Mouse (Mus musculus) limb, embryonic 11.5 days (tissue): ENCODE measurements around the gene Tex45. TPM values are rescaled to one million over a fixed set of nuclear protein-coding genes. Genes with fewer than 3 reads are reported as not detected.

ENCODE experiments used
- ATAC-seq: fragments of 200-750 bp; cut with Nextera tagmentation; 2 replicates; pipeline ENCODE4 v1.8.0; 2017; ENCODE audit warnings: low read depth; ENCODE audit not compliant: insufficient number of reproducible peaks, low FRiP score, low TSS enrichment
- DNase-seq: peaks from one replicate; pipeline ENCODE4 v3.0.0-alpha.2; 2015; ENCODE audit warnings: low spot score
- H3K27ac ChIP-seq: fragments of 300-500 bp; sonication (generic); replicated peaks from 2 replicates; pipeline ENCODE4 v1.5.1; 2014; ENCODE audit warnings: low read depth, mild to moderate bottlenecking, low read length
- H3K27me3 ChIP-seq: fragments of 300-500 bp; sonication (generic); 2 replicates; pipeline ENCODE4 v1.6.1; 2014; ENCODE audit warnings: mild to moderate bottlenecking, low read length, mixed read lengths; ENCODE audit not compliant: control insufficient read depth, insufficient read depth
- H3K36me3 ChIP-seq: fragments of 300-500 bp; sonication (generic); 2 replicates; pipeline ENCODE4 v1.6.1; 2014; ENCODE audit warnings: mild to moderate bottlenecking, low read length, moderate library complexity, mixed read lengths; ENCODE audit not compliant: control insufficient read depth, insufficient read depth
- H3K4me1 ChIP-seq: fragments of 300-500 bp; sonication (generic); 2 replicates; pipeline ENCODE4 v1.6.1; 2014; ENCODE audit warnings: low read length, mixed read lengths; ENCODE audit not compliant: control insufficient read depth, insufficient read depth
- H3K4me2 ChIP-seq: fragments of 300-500 bp; sonication (generic); 2 replicates; pipeline ENCODE4 v1.6.1; 2014; ENCODE audit warnings: low read depth, mild to moderate bottlenecking, moderate library complexity; ENCODE audit not compliant: severe bottlenecking
- H3K4me3 ChIP-seq: fragments of 300-500 bp; sonication (generic); 2 replicates; pipeline ENCODE4 v1.5.1; 2014; ENCODE audit warnings: low read depth, low read length
- H3K9ac ChIP-seq: fragments of 300-500 bp; sonication (generic); 2 replicates; pipeline ENCODE4 v1.6.1; 2014; ENCODE audit warnings: mild to moderate bottlenecking, low read length
- H3K9me3 ChIP-seq: fragments of 300-500 bp; sonication (generic); 2 replicates; pipeline ENCODE4 v1.6.1; 2016; ENCODE audit warnings: low read length; ENCODE audit not compliant: control insufficient read depth
- WGBS: fragments of 180-500 bp; shearing (Covaris S2); extraction: QIAGEN DNeasy Blood & Tissue Kit; methylation state at CpG from one replicate; pipeline ENCODE4 v1.1.7; 2014; 5-methylcytosine and 5-hydroxymethylcytosine counted together
- polyA plus RNA-seq: library from polyadenylated mRNA; unstranded; fragments of >200 nt; fragmentation: Nextera tagmentation; extraction: Ambion mirVana; gene quantifications from 2 replicates; pipeline ENCODE4 v1.2.1, GENCODE M21; 2014

Gene Tex45
- polyA plus RNA-seq, 1 experiment from 2014 or later = not detected

DNA sequence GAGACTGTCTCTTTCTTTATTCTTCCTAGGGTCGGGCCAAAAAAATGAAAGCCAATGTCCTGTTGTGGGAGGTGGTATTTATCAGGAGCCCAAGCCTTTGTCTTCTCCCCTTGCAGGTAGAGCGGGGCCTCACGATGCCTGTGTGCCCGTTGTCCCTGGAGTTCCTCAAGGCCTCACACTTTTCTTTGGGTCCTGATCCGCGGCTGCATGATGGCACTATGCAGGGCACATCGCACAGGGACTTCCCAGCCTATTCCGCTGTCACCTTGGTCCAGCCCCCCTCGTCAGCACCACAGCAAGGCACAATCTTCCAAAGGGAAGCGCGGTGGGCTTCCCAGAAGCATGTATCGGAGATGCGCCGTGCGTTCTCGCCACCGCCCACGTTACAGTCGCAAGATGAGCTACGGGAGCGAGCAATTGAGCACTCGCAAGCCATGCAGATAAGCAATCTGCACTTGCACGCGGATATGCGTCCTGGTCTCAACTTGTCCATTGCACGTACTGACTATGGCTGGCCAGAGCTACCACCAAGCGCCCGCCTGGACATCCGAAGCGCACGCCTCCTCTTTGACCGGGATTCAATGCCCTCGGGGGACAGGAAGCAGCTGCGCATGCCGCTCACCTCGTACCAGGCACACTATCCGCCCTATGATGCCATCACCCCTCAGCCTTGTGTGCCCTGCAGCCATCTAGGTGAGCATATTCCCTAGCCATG is 5.2 kb downstream of the Tex45 start:
- ATAC-seq (no peak), DNase-seq (no peak)
- H3K4me2 ChIP-seq = peak overlapping the region; percentile 41
- H3K27ac ChIP-seq = no peak overlapping the region
- H3K36me3 ChIP-seq = no peaks in the 10 kb centered on the region
- H3K9me3 ChIP-seq = no peaks in the 10 kb centered on the region
- H3K4me1 ChIP-seq = no peaks in the 10 kb centered on the region
- no peak overlapping the region for H3K4me3 ChIP-seq
- 0 out of 2 replicates have a peak overlapping the region, but pooled peaks have one; percentile 3 for H3K9ac ChIP-seq
- H3K27me3 ChIP-seq = peaks cover 2% of the 10 kb centered on the region; the same call in 1 of the 2 replicates
- 26% methylated on average over 37 of the region's 37 CpGs for WGBS

DNA sequence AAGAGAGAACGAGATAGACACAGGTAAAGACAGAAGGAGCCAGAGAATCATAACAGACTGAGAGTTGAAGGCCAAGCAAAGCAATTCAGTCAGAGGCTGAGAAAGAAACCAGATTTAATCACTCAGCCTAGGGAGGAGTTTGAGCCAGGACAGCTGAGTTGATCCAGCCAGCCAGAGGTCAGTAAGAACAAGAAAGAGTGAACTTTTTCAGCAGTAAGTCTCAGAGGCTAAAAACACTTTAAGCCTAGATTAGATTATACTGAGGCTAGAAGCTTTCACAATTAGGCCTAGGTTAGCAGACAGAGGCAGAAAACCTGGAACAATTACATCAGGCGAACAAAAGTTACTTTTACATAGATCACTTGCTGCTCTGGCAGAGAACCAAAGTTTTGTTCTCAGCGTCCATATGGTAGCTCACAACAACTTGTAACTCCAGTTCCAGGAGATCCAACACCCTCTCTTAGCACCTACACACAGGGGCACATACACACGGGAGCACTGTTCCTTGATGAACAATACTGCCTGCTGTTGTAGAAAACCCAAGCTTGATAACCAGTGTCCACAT is 9.6 kb downstream of the Tex45 start:
- no peak overlapping the region for H3K4me3 ChIP-seq
- H3K27me3 ChIP-seq = peaks cover 2% of the 10 kb centered on the region; the same call in 1 of the 2 replicates
- H3K4me1 ChIP-seq = no peaks in the 10 kb centered on the region
- no peak overlapping the region for H3K9ac ChIP-seq
- no peaks in the 10 kb centered on the region for H3K9me3 ChIP-seq
- DNase-seq (no peak), ATAC-seq (no peak)
- H3K4me2 ChIP-seq = no peak overlapping the region
- no peaks in the 10 kb centered on the region for H3K36me3 ChIP-seq
- H3K27ac ChIP-seq = no peak overlapping the region
- 66% methylated on average over 4 of the region's 4 CpGs for WGBS

DNA sequence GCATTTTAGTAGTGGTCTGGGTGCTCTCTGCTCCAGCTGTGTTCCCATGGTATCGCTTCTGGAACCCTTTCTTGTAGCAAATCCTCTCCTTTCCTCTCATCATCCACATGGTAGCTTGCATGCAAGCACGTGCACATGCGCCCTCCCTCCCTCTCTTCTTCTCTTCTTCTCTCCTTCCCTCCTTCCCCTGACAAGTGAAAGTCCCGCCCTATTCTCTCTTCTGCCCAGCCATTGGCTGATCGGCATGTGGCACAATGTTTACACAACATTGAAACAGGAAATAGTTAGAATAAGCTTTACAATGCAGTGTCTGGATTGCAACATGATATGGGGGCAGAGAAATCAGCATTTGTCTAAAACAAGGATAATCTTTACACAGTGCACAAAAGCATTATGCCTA is 10.9 kb downstream of the Tex45 start:
- no peaks in the 10 kb centered on the region for H3K9me3 ChIP-seq
- no peak overlapping the region for H3K4me2 ChIP-seq
- WGBS = 62% methylated on average over 5 of the region's 5 CpGs
- DNase-seq (no peak), ATAC-seq (no peak)
- H3K9ac ChIP-seq = no peak overlapping the region
- no peaks in the 10 kb centered on the region for H3K27me3 ChIP-seq
- no peak overlapping the region for H3K27ac ChIP-seq
- H3K36me3 ChIP-seq = no peaks in the 10 kb centered on the region
- no peaks in the 10 kb centered on the region for H3K4me1 ChIP-seq
- H3K4me3 ChIP-seq = no peak overlapping the region

DNA sequence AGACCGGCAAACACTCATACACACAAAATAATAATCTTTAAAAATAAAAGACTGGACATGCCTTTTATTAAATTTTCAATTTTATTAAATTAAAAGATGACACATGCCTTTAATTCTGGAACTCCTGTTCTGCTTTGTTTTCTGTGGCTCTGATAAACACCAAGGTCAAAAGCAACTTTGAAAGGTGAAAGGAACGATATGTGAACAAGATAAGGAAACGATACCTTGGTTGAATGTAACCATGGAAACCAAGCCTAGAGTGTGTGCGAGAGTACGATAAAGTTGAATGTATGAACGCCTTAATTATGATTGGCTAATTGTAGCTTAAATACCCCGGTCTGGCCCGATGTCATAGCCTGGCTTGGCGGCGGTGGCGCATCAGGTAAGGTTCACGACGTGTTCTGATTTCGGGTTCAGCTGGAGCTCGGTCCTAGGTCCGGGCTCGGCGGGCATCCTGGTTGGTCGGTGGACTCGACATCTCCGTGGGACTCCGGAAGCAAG is 11.6 kb downstream of the Tex45 start:
- no peak overlapping the region for H3K4me3 ChIP-seq
- H3K27me3 ChIP-seq = no peaks in the 10 kb centered on the region
- WGBS = 84% methylated on average over 22 of the region's 22 CpGs
- DNase-seq (no peak), ATAC-seq (no peak)
- no peak overlapping the region for H3K4me2 ChIP-seq
- H3K9me3 ChIP-seq = no peaks in the 10 kb centered on the region
- H3K36me3 ChIP-seq = no peaks in the 10 kb centered on the region
- H3K9ac ChIP-seq = no peak overlapping the region
- H3K4me1 ChIP-seq = no peaks in the 10 kb centered on the region
- no peak overlapping the region for H3K27ac ChIP-seq

DNA sequence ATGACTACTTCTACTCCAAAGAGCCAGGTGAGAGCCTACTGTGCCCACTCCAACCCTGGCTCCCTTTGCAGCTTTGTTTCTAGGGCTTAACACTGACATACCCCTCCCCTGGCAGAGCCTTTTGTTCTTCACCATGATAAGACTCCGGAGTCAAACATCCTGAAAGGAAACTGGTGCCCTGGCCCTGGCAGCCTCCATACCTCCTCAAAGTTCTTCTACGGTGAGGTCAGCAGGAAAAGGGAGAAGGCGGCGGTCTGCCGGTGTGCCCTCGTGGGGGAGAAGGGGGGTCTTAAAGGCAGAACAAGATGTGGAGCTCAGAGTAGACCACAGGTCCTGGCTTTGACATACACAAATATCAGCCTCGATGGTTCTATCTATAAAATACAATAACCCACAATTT is 12.9 kb downstream of the Tex45 start:
- no peak overlapping the region for H3K9ac ChIP-seq
- no peaks in the 10 kb centered on the region for H3K9me3 ChIP-seq
- 94% methylated on average over 7 of the region's 7 CpGs for WGBS
- H3K27me3 ChIP-seq = no peaks in the 10 kb centered on the region
- no peak for DNase-seq
- H3K4me1 ChIP-seq = no peaks in the 10 kb centered on the region
- no peaks in the 10 kb centered on the region for H3K36me3 ChIP-seq
- no peak overlapping the region for H3K27ac ChIP-seq
- H3K4me2 ChIP-seq = no peak overlapping the region
- no peak for ATAC-seq
- H3K4me3 ChIP-seq = no peak overlapping the region

- Histone ChIP-seq H3K4me1 (no peaks in the 10 kb centered on the region), H3K4me3 (no peak overlapping the region), H3K9me3 (no peaks in the 10 kb centered on the region), H3K9ac (no peak overlapping the region), H3K36me3 (no peaks in the 10 kb centered on the region), H3K4me2 (no peak overlapping the region), H3K27me3 (no peaks in the 10 kb centered on the region), H3K27ac (no peak overlapping the region)
- WGBS = 27% methylated on average over 5 of the region's 5 CpGs
- DNase-seq (no peak), ATAC-seq (no peak)
These were observed 14.5 kb downstream of the Tex45 start for GRCm38 (mm10) chr8:3485192-3485591.

DNA sequence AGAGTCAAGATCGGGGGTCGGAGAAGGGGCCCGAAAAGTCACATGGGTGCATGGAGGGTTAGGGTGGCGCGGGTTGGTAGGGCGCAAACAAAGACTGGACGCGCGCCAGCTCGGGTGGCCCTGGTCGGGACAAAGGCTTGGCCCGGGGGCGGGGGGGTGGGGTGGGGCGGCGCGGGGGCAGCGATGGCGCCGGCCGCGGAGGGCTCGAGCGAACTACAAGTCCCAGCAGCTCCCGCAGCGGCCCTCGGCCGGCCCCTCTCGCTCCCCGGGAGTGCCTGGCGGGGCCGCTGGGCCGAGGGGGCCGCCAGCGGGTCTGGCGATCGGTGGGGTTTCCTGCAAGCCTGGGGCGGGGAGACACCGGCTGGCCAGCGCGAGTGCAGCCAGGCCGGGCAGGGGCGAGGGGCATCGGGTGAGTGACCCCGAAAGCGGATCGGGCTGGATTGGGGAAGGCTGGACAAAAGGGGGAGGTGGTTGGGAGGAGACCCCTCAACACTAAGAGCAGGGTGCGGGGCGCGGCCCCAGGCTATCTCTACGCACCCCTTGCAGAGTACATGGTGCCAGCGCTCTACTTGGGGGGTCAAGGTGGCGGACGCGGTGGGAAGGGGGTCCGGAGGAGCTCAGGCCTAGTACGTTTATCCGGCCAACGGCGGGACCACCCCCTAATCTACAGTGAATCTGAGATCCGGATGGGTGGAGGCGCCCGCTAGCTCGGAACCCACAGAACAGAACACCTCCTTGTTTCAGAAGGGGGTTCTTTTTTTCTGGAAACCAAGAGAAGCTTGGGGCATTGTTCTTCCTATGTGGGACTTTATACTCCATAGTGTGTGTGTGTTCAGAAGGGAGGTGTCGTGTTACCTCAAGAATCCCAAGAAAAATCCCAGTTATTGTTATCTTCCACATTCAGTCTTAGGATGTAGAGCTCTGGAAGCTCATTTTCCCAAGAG is 22.5 kb downstream of the Tex45 start, which contains the start of gene Zfp358:
Gene Zfp358 (plus strand): TSS at position 238 of the 944 bp plus-strand sequence.
- Histone ChIP-seq H3K4me2 (peak within 1 kb of the TSS; percentile 65), H3K9ac (peak within 1 kb of the TSS; percentile 83), H3K27me3 (no peaks in the 10 kb centered on the region), H3K27ac (peak within 1 kb of the TSS; percentile 62), H3K4me1 (no peaks in the 10 kb centered on the region), H3K9me3 (peaks cover 8% of the 10 kb centered on the region), H3K4me3 (peak within 1 kb of the TSS; percentile 86), H3K36me3 (peaks cover 22% of the 10 kb centered on the region)
- peak; percentile 89 for DNase-seq
- ATAC-seq = peak; percentile 89
- WGBS = 1% methylated on average over 60 of the region's 64 CpGs

GRCm38 (mm10) chr8:3493845-3494208 is 23.2 kb downstream of the Tex45 start:
- WGBS = 51% methylated on average over 6 of the region's 6 CpGs
- Histone ChIP-seq H3K9ac (peak overlapping the region; percentile 83), H3K27me3 (no peaks in the 10 kb centered on the region), H3K36me3 (peaks cover 22% of the 10 kb centered on the region), H3K27ac (no peak overlapping the region), H3K4me3 (peak overlapping the region; percentile 86), H3K4me2 (peak overlapping the region; percentile 65), H3K9me3 (peaks cover 8% of the 10 kb centered on the region), H3K4me1 (no peaks in the 10 kb centered on the region)
- ATAC-seq (no peak), DNase-seq (no peak)
